ENCODE assay signal across 10 mouse cellular contexts in the genomic region with DNA sequence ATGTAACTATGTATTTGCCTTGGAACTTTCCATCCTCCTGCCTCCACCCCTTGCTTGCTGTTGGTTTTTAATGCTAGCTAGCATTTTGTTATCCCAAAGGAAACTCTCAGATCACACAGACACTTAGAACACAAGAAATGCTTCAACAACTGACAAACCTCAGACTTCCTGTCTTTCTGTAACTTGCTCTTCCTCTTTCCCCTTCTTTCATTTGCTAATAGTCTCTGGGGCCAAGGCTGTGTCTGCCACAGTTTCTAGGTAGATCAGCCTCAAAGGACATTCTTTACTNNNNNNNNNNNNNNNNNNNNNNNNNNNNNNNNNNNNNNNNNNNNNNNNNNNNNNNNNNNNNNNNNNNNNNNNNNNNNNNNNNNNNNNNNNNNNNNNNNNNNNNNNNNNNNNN. TPM values are rescaled to one million over a fixed set of nuclear protein-coding genes. Genes with fewer than 3 reads are reported as not detected.
DNase-seq lines count a peak whose midpoint lies in the region; ATAC-seq and TF ChIP-seq lines count a peak whose summit lies in the region.
"Had no signal": no experiment of that assay in that cellular context is flagged by ENCODE, and none has a peak within 500 bp of the region (broad histone marks: within the 10 kb centered on the region; RNA-seq: fewer than 3 reads in every experiment).

No protein-coding gene starts in this region.

- TF ChIP-seq POLR2A in bone marrow macrophage, adult 2 months (IDR thresholded peaks at IDR 0.05; ENCODE audit: borderline replicate concordance, low read depth, low read length) = no peak

- no peak overlapping the region for H3K4me3 ChIP-seq in limb, embryonic 12.5 days (replicated peaks)
- no peak overlapping the region for H3K4me3 ChIP-seq in limb, embryonic 10.5 days
- no peak overlapping the region for H3K4me3 ChIP-seq in bone marrow macrophage, adult 2 months (ENCODE audit: insufficient read depth, low read length)
- H3K4me3 ChIP-seq in intestine, postnatal 0 days (ENCODE audit: low read depth, low read length) = no peak overlapping the region
- H3K4me3 ChIP-seq: lung, embryonic 15.5 days had no signal

- no peak for DNase-seq in limb, embryonic 10.5 days (ENCODE audit: low spot score)
- peak; percentile 53 for DNase-seq in CD4-positive, CD25-positive, alpha-beta regulatory T cell, adult 2 months (ENCODE audit: low read depth, low spot score)
- no peak for DNase-seq in cerebellum, adult 18-20 months
- DNase-seq: kidney, postnatal 4 days; thymus, postnatal 14 days had no signal

- ATAC-seq in limb, embryonic 12.5 days (ENCODE audit: insufficient number of reproducible peaks, insufficient read depth, low FRiP score, low TSS enrichment, low read depth) = no peak
- peak; percentile 72 for ATAC-seq in megakaryocyte, adult 5-6 weeks (ENCODE audit: poor library complexity, severe bottlenecking)
- no peak for ATAC-seq in intestine, postnatal 0 days

- H3K4me2 ChIP-seq in limb, embryonic 12.5 days = no peak overlapping the region
- no peak overlapping the region for H3K4me2 ChIP-seq in intestine, postnatal 0 days (replicated peaks; ENCODE audit: low read depth)
- H3K4me2 ChIP-seq: lung, embryonic 15.5 days had no signal

- H3K27ac ChIP-seq in limb, embryonic 12.5 days = 0 out of 2 replicates have a peak overlapping the region, but pooled peaks have one; percentile 13
- H3K27ac ChIP-seq in limb, embryonic 10.5 days = no peak overlapping the region
- H3K27ac ChIP-seq in bone marrow macrophage, adult 2 months (ENCODE audit: insufficient read depth, low read depth, low read length) = peak overlapping the region; percentile 72
- H3K27ac ChIP-seq in intestine, postnatal 0 days (ENCODE audit: low read depth, low read length) = no peak overlapping the region
- H3K27ac ChIP-seq: lung, embryonic 15.5 days had no signal

- H3K36me3 ChIP-seq in limb, embryonic 12.5 days = no peaks in the 10 kb centered on the region
- H3K36me3 ChIP-seq in limb, embryonic 10.5 days = no peaks in the 10 kb centered on the region
- no peaks in the 10 kb centered on the region for H3K36me3 ChIP-seq in intestine, postnatal 0 days (ENCODE audit: control insufficient read depth, insufficient read depth)
- H3K36me3 ChIP-seq: lung, embryonic 15.5 days had no signal

- peaks cover 7% of the 10 kb centered on the region; the same call in 1 of the 2 replicates for H3K4me1 ChIP-seq in limb, embryonic 12.5 days (replicated peaks)
- peaks cover 7% of the 10 kb centered on the region for H3K4me1 ChIP-seq in limb, embryonic 10.5 days
- peaks cover 36% of the 10 kb centered on the region for H3K4me1 ChIP-seq in bone marrow macrophage, adult 2 months (ENCODE audit: control insufficient read depth, insufficient read depth, low read length)
- H3K4me1 ChIP-seq in intestine, postnatal 0 days (replicated peaks; ENCODE audit: control insufficient read depth, insufficient read depth, low read length) = 0 out of 2 replicates have a peak, but pooled peaks cover 2% of the 10 kb centered on the region

- TF ChIP-seq CTCF in bone marrow macrophage, adult 2 months (IDR thresholded peaks at IDR 0.05; ENCODE audit: low read depth, low read length) = no peak
- no peak for TF ChIP-seq CTCF in intestine, postnatal 0 days (IDR thresholded peaks at IDR 0.05; ENCODE audit: low read depth)

- no peak overlapping the region for H3K9ac ChIP-seq in limb, embryonic 12.5 days (replicated peaks)
- H3K9ac ChIP-seq in intestine, postnatal 0 days (ENCODE audit: low read depth, low read length) = no peak overlapping the region
- H3K9ac ChIP-seq: lung, embryonic 15.5 days had no signal

- H3K9me3 ChIP-seq in limb, embryonic 12.5 days = no peaks in the 10 kb centered on the region
- H3K9me3 ChIP-seq in limb, embryonic 10.5 days (replicated peaks) = no peaks in the 10 kb centered on the region
- no peaks in the 10 kb centered on the region for H3K9me3 ChIP-seq in intestine, postnatal 0 days (ENCODE audit: control insufficient read depth)
- H3K9me3 ChIP-seq: lung, embryonic 15.5 days had no signal

- H3K27me3 ChIP-seq in limb, embryonic 12.5 days = no peaks in the 10 kb centered on the region
- no peaks in the 10 kb centered on the region for H3K27me3 ChIP-seq in limb, embryonic 10.5 days (ENCODE audit: low read depth, poor library complexity, severe bottlenecking)
- H3K27me3 ChIP-seq in intestine, postnatal 0 days (replicated peaks; ENCODE audit: control insufficient read depth, insufficient read depth, low read length) = no peaks in the 10 kb centered on the region
- H3K27me3 ChIP-seq: lung, embryonic 15.5 days had no signal

RNA-seq across cellular contexts. Expression of a gene that starts 21.2 kb away (rescaled TPM):
- polyA plus RNA-seq in limb, embryonic 12.5 days (2016; fragmentation: Nextera tagmentation; extraction: Ambion mirVana) = 5.0 and 5.1 TPM in 2 replicates
- 3.9 and 4.1 TPM in 2 replicates for polyA plus RNA-seq in limb, embryonic 10.5 days (2016; fragmentation: Nextera tagmentation; extraction: Ambion mirVana)
- 44.0 and 45.3 TPM in 2 replicates for polyA plus RNA-seq in bone marrow macrophage, adult 2 months (2012; ENCODE audit: insufficient read depth, insufficient read length, missing spikeins)
- total RNA-seq in megakaryocyte, adult 5-6 weeks (2015) = 40.4 and 52.3 TPM in 2 replicates
- total RNA-seq in megakaryocyte, adult 5-6 weeks (2017) = 50.9 and 62.5 TPM in 2 replicates
- 2.2 TPM in 2 replicates for polyA plus RNA-seq in intestine, postnatal 0 days (2015; fragmentation: Nextera tagmentation; extraction: Ambion mirVana)

Comparison
In these comparisons a context has a peak if more than half of its experiments do, and no peak if none do; other contexts are left out.
1. H3K27ac ChIP-seq: peak in limb, embryonic 12.5 days (single experiment) and bone marrow macrophage, adult 2 months (single experiment); none in limb, embryonic 10.5 days (single experiment) and intestine, postnatal 0 days (single experiment).